Mouse (Mus musculus): ENCODE results near the gene Efna2. TPM values are rescaled to one million over a fixed set of nuclear protein-coding genes. Genes with fewer than 3 reads are reported as not detected.
"Not testable (repeated sequence)": the region's sequence is repeated elsewhere in the genome, so short reads cannot be mapped to it uniquely, and the experiment has no call there.

Efna2 gene
- polyA plus RNA-seq, 1 experiment from 2014 or later = 62.2 TPM

DNA sequence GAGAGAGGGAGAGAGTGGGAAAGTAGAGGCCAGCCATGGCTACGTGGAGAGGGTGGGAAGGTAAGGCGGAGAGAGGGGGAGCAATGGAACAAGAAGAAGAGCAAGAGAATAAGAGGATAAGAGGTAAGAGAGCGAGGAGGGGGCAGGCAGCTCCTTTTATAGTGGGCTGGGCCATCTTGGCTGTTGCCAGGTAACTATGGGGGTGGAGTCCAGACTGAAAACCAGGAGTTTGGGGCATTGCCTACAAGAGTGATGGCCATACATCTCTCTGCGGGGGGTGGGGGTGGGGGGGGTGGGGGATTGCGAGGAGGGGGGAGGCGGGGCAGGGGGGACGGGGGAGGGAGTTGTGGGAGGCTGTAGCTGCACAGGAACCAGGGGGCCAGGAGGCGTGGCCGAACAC is 41.4 kb downstream of the Efna2 start:
- 43% methylated on average over 6 of the region's 9 CpGs for WGBS
- H3K27me3 ChIP-seq = no peaks in the 10 kb centered on the region
- H3K27ac ChIP-seq = no peak overlapping the region
- no peak overlapping the region for H3K4me2 ChIP-seq
- no peak for ATAC-seq (ENCODE audit: insufficient number of reproducible peaks, insufficient read depth, low FRiP score, low TSS enrichment, low read depth)
- no peaks in the 10 kb centered on the region for H3K9me3 ChIP-seq
- no peaks in the 10 kb centered on the region for H3K36me3 ChIP-seq
- H3K4me1 ChIP-seq (replicated peaks) = peaks cover 14% of the 10 kb centered on the region
- H3K4me3 ChIP-seq (replicated peaks) = no peak overlapping the region
- H3K9ac ChIP-seq (replicated peaks) = no peak overlapping the region

DNA sequence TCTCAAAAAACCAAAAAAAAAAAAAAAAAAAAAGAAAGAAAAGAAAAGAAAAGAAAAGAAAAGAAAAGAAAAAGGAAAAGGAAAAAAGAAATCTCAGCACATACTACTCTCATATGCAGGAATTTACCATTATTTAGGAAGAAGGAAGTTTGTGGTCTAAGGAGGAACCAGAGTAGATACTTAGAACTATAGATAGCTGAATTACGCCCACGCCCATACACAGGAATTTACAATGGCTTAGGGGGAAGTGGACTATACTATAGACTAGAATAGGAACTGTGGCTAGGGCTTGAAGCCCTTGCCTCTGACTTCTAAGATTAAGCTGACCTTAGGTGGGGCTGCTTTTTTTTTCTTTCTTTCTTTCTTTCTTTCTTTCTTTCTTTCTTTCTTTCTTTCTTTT is 43.9 kb downstream of the Efna2 start:
- H3K36me3 ChIP-seq; H3K9ac ChIP-seq (replicated peaks); H3K27ac ChIP-seq; H3K4me2 ChIP-seq; H3K9me3 ChIP-seq; H3K27me3 ChIP-seq; H3K4me3 ChIP-seq (replicated peaks); ATAC-seq (ENCODE audit: insufficient number of reproducible peaks, insufficient read depth, low FRiP score, low TSS enrichment, low read depth): not testable (repeated sequence)
- H3K4me1 ChIP-seq (replicated peaks) = peaks cover 28% of the 10 kb centered on the region
- 86% methylated on average over 2 of the region's 2 CpGs for WGBS

DNA sequence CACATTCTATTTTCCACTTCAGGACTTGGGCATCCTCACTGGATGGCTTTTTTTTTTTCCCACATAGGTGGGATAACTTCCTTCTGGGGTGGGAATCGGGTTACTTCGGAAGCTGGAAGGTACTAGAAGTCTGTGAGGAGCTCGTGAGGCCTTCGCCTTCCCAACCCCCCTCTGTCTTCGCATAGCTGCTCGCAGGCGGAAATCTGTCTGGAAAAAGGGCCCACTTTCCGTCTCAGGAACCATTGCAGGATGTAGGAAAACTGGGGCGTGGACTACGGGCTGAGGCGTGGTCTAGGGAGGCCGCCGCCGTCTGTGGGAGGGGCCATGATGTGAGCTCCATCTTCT is 46.8 kb downstream of the Efna2 start:
- Histone ChIP-seq H3K4me2 (peak overlapping the region; percentile 91), H3K9me3 (no peaks in the 10 kb centered on the region), H3K36me3 (peaks cover 21% of the 10 kb centered on the region), H3K4me3 (replicated peaks) (peak overlapping the region; percentile 93), H3K9ac (replicated peaks) (0 out of 2 replicates have a peak overlapping the region, but pooled peaks have one; percentile 38), H3K4me1 (replicated peaks) (peaks cover 50% of the 10 kb centered on the region), H3K27me3 (no peaks in the 10 kb centered on the region), H3K27ac (peak overlapping the region; percentile 95)
- no peak for ATAC-seq (ENCODE audit: insufficient number of reproducible peaks, insufficient read depth, low FRiP score, low TSS enrichment, low read depth)
- WGBS = under 1% methylated on average over 14 of the region's 14 CpGs

DNA sequence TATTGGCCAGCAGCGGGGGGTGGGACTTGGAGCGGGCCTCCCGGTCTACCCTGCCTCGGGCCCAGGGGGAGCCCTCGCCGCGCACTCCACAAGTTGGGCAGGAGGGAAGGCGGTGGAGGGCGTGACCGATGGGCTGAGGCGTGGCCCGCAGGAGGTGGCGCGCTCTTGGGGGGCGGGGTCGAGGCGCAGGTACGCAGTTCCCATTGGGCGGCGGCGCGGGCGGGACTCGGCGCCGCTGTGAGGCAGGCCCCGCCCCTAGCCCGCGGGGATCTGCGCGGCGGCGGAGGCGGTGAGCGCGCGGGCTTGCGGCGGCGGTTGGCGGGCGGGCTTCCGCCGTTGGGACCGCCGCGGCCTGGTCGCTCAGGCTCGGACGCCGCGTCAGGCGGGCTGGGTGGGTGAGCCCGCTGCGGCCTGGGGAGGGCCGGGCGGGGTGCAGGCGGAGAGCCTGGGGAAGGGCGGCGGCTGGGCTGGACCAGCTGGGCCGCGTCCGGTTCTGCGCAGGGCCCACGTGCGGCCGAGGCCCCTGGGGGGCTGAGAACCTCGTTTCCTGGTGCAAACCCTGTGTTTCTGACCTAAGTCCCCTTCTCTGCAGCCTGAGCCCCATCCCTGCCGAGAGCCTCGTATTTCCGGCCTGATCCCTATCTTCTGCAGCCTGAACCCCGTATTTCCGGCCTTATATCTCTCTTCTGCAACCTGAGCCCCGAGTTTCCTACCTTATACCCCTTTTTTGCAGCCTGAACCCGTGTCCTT is 47.3 kb downstream of the Efna2 start, which contains the start of gene Mum1:
Mum1 (plus strand) TSS at position 19 of the 750 bp plus-strand sequence.
- H3K9me3 ChIP-seq = no peaks in the 10 kb centered on the region
- peak within 1 kb of the TSS; percentile 93 for H3K4me3 ChIP-seq (replicated peaks)
- peak within 1 kb of the TSS; percentile 95 for H3K27ac ChIP-seq
- peaks cover 47% of the 10 kb centered on the region for H3K4me1 ChIP-seq (replicated peaks)
- H3K36me3 ChIP-seq = peaks cover 27% of the 10 kb centered on the region
- peak; percentile 98 for ATAC-seq (ENCODE audit: insufficient number of reproducible peaks, insufficient read depth, low FRiP score, low TSS enrichment, low read depth)
- WGBS = under 1% methylated on average over 73 of the region's 75 CpGs
- H3K4me2 ChIP-seq = peak within 1 kb of the TSS; percentile 91
- no peaks in the 10 kb centered on the region for H3K27me3 ChIP-seq
- H3K9ac ChIP-seq (replicated peaks) = peak within 1 kb of the TSS; percentile 94

DNA sequence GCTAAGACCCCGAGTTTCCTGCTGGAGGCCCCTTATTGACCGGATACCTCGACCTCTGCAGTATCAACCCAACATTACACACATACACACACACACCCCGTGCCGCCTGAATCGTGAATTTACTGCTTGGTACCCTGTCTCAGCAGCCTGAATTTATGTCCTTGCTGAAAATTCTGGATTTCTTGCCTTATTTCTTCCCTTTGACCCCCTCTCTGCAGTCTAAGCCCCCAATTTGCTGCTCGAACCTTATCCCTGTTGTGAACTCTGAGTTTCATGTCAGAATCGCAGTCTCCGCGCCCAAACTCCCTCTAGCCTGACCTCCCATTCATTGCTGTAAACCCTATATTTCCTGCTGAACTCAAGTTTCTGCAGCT is 47.9 kb downstream of the Efna2 start:
- Histone ChIP-seq H3K4me1 (replicated peaks) (peaks cover 48% of the 10 kb centered on the region), H3K4me3 (replicated peaks) (peak overlapping the region; percentile 93), H3K36me3 (peaks cover 32% of the 10 kb centered on the region), H3K9ac (replicated peaks) (peak overlapping the region; percentile 94), H3K27me3 (no peaks in the 10 kb centered on the region), H3K27ac (peak overlapping the region; percentile 95), H3K4me2 (peak overlapping the region; percentile 91), H3K9me3 (no peaks in the 10 kb centered on the region)
- WGBS = 4% methylated on average over 10 of the region's 10 CpGs
- no peak for ATAC-seq (ENCODE audit: insufficient number of reproducible peaks, insufficient read depth, low FRiP score, low TSS enrichment, low read depth)

DNA sequence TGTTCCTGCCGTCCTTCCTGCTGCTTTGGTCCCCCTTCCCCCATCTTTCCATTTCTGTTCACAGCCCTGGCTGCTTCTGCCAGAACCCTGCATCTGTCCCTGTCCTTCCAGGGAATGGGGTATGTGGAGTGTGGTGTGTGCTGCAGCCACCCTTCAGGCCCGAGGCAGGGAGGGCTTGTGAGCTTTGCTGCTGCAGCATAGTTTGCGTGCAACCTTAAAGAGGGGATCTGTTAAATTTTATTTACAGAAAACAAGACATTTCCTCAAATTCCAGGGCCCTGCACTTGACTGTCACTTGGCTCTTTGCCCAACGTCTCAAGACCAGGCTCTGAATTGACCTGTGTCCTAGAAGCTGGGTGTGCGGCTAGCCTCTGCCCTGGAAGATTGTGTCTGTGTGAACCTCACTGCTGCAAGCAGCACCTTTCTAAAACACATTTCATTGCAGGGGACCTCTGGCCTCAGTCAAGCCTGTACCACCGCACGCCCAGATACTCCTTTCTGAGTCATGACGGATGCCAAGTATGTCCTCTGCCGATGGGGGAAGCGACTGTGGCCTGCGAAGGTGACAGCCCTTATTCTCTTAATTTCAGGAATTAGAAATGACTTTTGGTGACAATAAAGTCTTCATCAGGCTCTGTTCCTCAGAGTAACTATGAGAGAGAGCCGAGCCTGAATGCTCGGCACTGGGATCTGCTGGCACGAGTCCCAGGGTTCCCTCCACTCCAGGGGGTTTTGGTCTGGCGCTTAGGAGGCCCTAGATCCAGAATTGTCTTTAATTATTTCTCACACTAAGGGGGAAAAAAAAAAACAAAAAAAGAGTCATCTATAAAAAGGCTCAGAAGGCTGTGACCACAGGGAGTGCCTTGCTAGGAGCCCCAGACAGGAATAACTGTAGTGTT is 48.8 kb downstream of the Efna2 start:
- Histone ChIP-seq H3K4me2 (peak overlapping the region; percentile 91), H3K36me3 (peaks cover 42% of the 10 kb centered on the region), H3K4me3 (replicated peaks) (peak overlapping the region; percentile 93), H3K4me1 (replicated peaks) (peaks cover 57% of the 10 kb centered on the region), H3K9me3 (no peaks in the 10 kb centered on the region), H3K27ac (peak overlapping the region; percentile 95), H3K9ac (replicated peaks) (peak overlapping the region; percentile 94), H3K27me3 (no peaks in the 10 kb centered on the region)
- WGBS = 58% methylated on average over 15 of the region's 15 CpGs
- no peak for ATAC-seq (ENCODE audit: insufficient number of reproducible peaks, insufficient read depth, low FRiP score, low TSS enrichment, low read depth)

DNA sequence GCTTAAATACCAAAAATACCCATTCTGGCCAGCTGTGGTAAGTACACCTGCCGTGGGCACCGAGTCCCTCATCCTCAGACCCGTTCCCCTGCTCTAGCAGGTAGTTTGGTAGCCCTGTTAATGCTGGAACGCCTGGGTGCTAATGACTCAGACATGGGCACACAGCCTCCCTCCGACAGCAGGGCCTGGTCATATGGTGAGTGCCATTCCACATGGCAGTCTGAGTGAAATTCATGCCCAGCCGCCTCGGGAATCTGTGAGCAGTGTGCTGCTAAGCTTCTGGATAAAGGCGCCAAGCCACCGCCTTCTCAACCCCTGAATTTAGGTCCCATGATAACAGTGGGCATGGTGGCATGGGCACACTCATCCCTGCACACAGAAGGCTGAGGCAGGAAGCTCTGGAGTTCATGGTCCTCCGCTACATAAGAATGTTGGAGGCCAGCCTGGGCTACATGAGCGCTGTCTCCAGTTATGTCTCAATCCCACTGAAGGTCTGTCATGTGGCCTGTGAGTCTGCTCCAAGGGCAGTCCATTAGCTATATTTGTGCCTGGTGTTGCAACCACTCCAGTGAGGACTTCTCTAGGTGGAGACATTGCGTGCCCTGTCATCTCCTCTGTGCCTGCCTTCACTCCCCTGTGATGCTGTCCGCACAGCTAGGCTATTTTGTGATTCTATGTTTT is 57.0 kb downstream of the Efna2 start:
- Histone ChIP-seq H3K9ac (replicated peaks) (no peak overlapping the region), H3K36me3 (peaks cover 100% of the 10 kb centered on the region), H3K27ac (no peak overlapping the region), H3K27me3 (no peaks in the 10 kb centered on the region), H3K9me3 (no peaks in the 10 kb centered on the region), H3K4me1 (replicated peaks) (peaks cover 24% of the 10 kb centered on the region), H3K4me3 (replicated peaks) (no peak overlapping the region), H3K4me2 (no peak overlapping the region)
- no peak for ATAC-seq (ENCODE audit: insufficient number of reproducible peaks, insufficient read depth, low FRiP score, low TSS enrichment, low read depth)
- 96% methylated on average over 13 of the region's 13 CpGs for WGBS

DNA sequence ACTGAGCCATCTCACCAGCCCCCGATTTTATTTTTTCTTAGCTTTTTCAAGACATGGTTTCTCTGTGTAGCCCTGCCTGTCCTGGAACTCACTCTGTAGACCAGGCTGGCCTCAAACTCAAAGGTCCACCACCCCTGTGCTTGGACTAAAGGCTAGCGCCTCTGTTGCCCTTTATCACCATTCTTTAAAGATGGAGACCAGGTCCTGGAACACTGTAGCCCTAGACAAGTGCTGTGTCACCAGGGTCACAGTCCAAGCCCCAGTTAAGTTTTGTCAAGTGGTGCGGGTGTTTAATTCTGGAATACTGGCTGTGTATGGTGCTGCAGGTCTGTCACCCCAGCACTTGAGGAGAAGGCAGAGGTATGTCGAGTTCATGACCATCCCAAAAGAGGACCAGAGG is 57.7 kb downstream of the Efna2 start:
- Histone ChIP-seq H3K4me3 (replicated peaks) (no peak overlapping the region), H3K27ac (no peak overlapping the region)

DNA sequence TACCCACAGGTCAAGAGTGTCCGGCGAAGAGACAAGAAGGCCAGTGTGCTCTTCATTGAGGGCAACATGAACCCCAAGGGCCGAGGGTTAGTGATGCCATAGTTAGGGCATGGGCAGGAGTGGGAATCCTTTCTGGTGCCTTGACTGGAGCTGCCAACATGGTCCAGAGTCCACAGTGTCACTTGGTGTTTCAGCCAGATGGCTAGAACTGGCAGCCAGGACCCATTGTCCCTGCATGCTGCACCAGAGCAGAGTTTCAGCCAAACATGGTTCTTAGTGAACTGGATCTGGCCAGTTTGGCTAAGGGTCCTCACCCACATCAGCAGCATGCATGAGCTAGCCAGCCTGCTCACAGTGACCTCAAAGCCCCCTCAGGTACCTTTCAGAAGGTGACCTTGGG is 59.0 kb downstream of the Efna2 start:
- H3K36me3 ChIP-seq = peaks cover 100% of the 10 kb centered on the region
- no peak overlapping the region for H3K27ac ChIP-seq
- no peak overlapping the region for H3K9ac ChIP-seq (replicated peaks)
- no peaks in the 10 kb centered on the region for H3K9me3 ChIP-seq
- no peak overlapping the region for H3K4me2 ChIP-seq
- H3K4me1 ChIP-seq (replicated peaks) = peaks cover 8% of the 10 kb centered on the region
- H3K4me3 ChIP-seq (replicated peaks) = no peak overlapping the region
- 92% methylated on average over 3 of the region's 3 CpGs for WGBS
- ATAC-seq (ENCODE audit: insufficient number of reproducible peaks, insufficient read depth, low FRiP score, low TSS enrichment, low read depth) = no peak
- H3K27me3 ChIP-seq = no peaks in the 10 kb centered on the region

More for the DNA sequence above, 57.7 kb downstream of the Efna2 start:
- H3K4me2 ChIP-seq = no peak overlapping the region
- H3K9me3 ChIP-seq = no peaks in the 10 kb centered on the region
- no peak overlapping the region for H3K9ac ChIP-seq (replicated peaks)
- no peaks in the 10 kb centered on the region for H3K27me3 ChIP-seq
- 90% methylated on average over 4 of the region's 4 CpGs for WGBS
- peaks cover 100% of the 10 kb centered on the region for H3K36me3 ChIP-seq
- no peak for ATAC-seq (ENCODE audit: insufficient number of reproducible peaks, insufficient read depth, low FRiP score, low TSS enrichment, low read depth)
- peaks cover 20% of the 10 kb centered on the region for H3K4me1 ChIP-seq (replicated peaks)

Data from limb, embryonic 12.5 days (tissue).